Mouse (Mus musculus): ENCODE data around the gene Upk1b. TPM values are rescaled to one million over a fixed set of nuclear protein-coding genes. Genes with fewer than 3 reads are reported as not detected.

The Upk1b gene
- polyA plus RNA-seq, 1 experiment from 2014 or later, result 1.4 TPM

DNA sequence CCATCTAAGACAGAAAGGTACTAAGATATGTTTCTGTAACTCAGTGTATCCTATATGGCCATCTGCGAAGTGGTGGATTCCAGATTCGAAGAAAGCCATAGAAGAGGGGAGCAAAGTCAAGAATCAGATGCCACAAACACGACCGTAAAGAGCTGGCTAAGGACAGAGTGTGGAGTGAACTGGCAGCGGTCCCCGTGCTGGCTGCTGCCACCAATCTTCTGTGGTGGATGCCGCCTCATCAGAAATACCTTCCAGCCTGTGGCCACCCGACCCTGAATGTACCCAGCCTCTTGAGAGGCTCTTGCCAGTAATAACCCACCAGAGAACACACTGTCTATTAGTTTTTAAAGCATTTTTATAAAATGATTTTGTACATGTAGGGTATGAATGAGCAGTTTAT lies 31.7 kb downstream of the Upk1b start:
- Histone ChIP-seq H3K9me3 (replicated peaks; ENCODE audit: control insufficient read depth, low read length) (no peaks in the 10 kb centered on the region), H3K4me1 (ENCODE audit: control insufficient read depth, low read depth, low read length) (no peaks in the 10 kb centered on the region), H3K9ac (ENCODE audit: low read depth, low read length) (no peak overlapping the region), H3K27me3 (ENCODE audit: control insufficient read depth, insufficient read depth, low read depth, low read length) (no peaks in the 10 kb centered on the region; the same call in 1 of the 2 replicates), H3K4me3 (ENCODE audit: low read depth, low read length) (no peak overlapping the region), H3K4me2 (ENCODE audit: low read depth, low read length) (no peak overlapping the region), H3K27ac (ENCODE audit: low read length) (no peak overlapping the region), H3K36me3 (ENCODE audit: control insufficient read depth, insufficient read depth) (no peaks in the 10 kb centered on the region)
- 65% methylated on average over 8 of the region's 8 CpGs for WGBS (ENCODE audit: insufficient replicate concordance)
- ATAC-seq (ENCODE audit: low read depth), result no peak

GRCm38 (mm10) chr16:38767761-38768160 lies 32.4 kb downstream of the Upk1b start:
- no peak overlapping the region for H3K4me2 ChIP-seq (ENCODE audit: low read depth, low read length)
- H3K4me3 ChIP-seq (ENCODE audit: low read depth, low read length), result no peak overlapping the region
- no peak for ATAC-seq (ENCODE audit: low read depth)
- no peak overlapping the region for H3K27ac ChIP-seq (ENCODE audit: low read length)
- no peak overlapping the region for H3K9ac ChIP-seq (ENCODE audit: low read depth, low read length)
- 60% methylated on average over 8 of the region's 8 CpGs for WGBS (ENCODE audit: insufficient replicate concordance)
- H3K4me1 ChIP-seq (ENCODE audit: control insufficient read depth, low read depth, low read length), result no peaks in the 10 kb centered on the region
- no peaks in the 10 kb centered on the region for H3K9me3 ChIP-seq (replicated peaks; ENCODE audit: control insufficient read depth, low read length)
- no peaks in the 10 kb centered on the region for H3K36me3 ChIP-seq (ENCODE audit: control insufficient read depth, insufficient read depth)
- no peaks in the 10 kb centered on the region; the same call in 1 of the 2 replicates for H3K27me3 ChIP-seq (ENCODE audit: control insufficient read depth, insufficient read depth, low read depth, low read length)

- WGBS (ENCODE audit: insufficient replicate concordance), result 42% methylated on average over 3 of the region's 3 CpGs
- H3K4me1 ChIP-seq (ENCODE audit: control insufficient read depth, low read depth, low read length), result no peaks in the 10 kb centered on the region
- no peak overlapping the region for H3K9ac ChIP-seq (ENCODE audit: low read depth, low read length)
- H3K4me3 ChIP-seq (ENCODE audit: low read depth, low read length), result no peak overlapping the region
- H3K27me3 ChIP-seq (ENCODE audit: control insufficient read depth, insufficient read depth, low read depth, low read length), result no peaks in the 10 kb centered on the region
- no peaks in the 10 kb centered on the region for H3K9me3 ChIP-seq (replicated peaks; ENCODE audit: control insufficient read depth, low read length)
- no peak for ATAC-seq (ENCODE audit: low read depth)
- no peak overlapping the region for H3K4me2 ChIP-seq (ENCODE audit: low read depth, low read length)
- H3K27ac ChIP-seq (ENCODE audit: low read length), result no peak overlapping the region
- no peaks in the 10 kb centered on the region for H3K36me3 ChIP-seq (ENCODE audit: control insufficient read depth, insufficient read depth)
Observed at GRCm38 (mm10) chr16:38766671-38767070, 33.5 kb downstream of the Upk1b start.

DNA sequence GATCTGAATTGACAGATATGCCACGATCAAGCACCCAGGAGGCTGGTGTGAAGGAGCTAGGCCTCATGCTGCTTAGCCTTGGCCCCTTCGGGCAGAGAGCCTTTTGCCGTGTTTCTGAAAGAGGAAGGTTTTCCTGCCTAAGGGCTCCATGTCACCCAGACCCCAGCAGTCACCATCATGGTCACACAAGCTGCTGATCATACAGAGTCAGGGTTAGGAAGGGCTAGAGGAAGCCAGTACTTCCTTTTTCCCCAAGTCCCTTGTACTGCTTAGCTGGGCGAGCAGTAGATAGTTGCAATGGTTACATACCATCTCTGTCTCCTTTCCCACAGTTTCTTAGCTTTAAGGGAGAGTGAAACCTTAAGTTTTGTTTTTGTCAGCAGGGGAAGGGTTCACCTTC lies 36.6 kb downstream of the Upk1b start:
- H3K36me3 ChIP-seq (ENCODE audit: control insufficient read depth, insufficient read depth), result no peaks in the 10 kb centered on the region
- H3K9me3 ChIP-seq (replicated peaks; ENCODE audit: control insufficient read depth, low read length), result no peaks in the 10 kb centered on the region
- H3K4me3 ChIP-seq (ENCODE audit: low read depth, low read length), result no peak overlapping the region
- H3K27ac ChIP-seq (ENCODE audit: low read length), result peak overlapping the region; percentile 37; the same call in 1 of the 2 replicates
- no peaks in the 10 kb centered on the region for H3K27me3 ChIP-seq (ENCODE audit: control insufficient read depth, insufficient read depth, low read depth, low read length)
- no peak overlapping the region for H3K4me2 ChIP-seq (ENCODE audit: low read depth, low read length)
- ATAC-seq (ENCODE audit: low read depth), result peak; percentile 45; the same call in 1 of the 2 replicates
- H3K4me1 ChIP-seq (ENCODE audit: control insufficient read depth, low read depth, low read length), result no peaks in the 10 kb centered on the region
- no peak overlapping the region for H3K9ac ChIP-seq (ENCODE audit: low read depth, low read length)
- 34% methylated on average over 4 of the region's 4 CpGs for WGBS (ENCODE audit: insufficient replicate concordance)

- Histone ChIP-seq H3K9me3 (replicated peaks; ENCODE audit: control insufficient read depth, low read length) (no peaks in the 10 kb centered on the region), H3K4me2 (ENCODE audit: low read depth, low read length) (no peak overlapping the region), H3K4me1 (ENCODE audit: control insufficient read depth, low read depth, low read length) (no peaks in the 10 kb centered on the region), H3K4me3 (ENCODE audit: low read depth, low read length) (no peak overlapping the region), H3K27ac (ENCODE audit: low read length) (no peak overlapping the region), H3K9ac (ENCODE audit: low read depth, low read length) (no peak overlapping the region), H3K36me3 (ENCODE audit: control insufficient read depth, insufficient read depth) (no peaks in the 10 kb centered on the region), H3K27me3 (ENCODE audit: control insufficient read depth, insufficient read depth, low read depth, low read length) (no peaks in the 10 kb centered on the region)
- no peak for ATAC-seq (ENCODE audit: low read depth)
- WGBS (ENCODE audit: insufficient replicate concordance), result 74% methylated on average over 8 of the region's 8 CpGs
Observed at GRCm38 (mm10) chr16:38762401-38762800, 37.7 kb downstream of the Upk1b start.

GRCm38 (mm10) chr16:38761972-38762371 lies 38.2 kb downstream of the Upk1b start:
- ATAC-seq (ENCODE audit: low read depth), result no peak
- no peaks in the 10 kb centered on the region for H3K9me3 ChIP-seq (replicated peaks; ENCODE audit: control insufficient read depth, low read length)
- no peaks in the 10 kb centered on the region for H3K4me1 ChIP-seq (ENCODE audit: control insufficient read depth, low read depth, low read length)
- WGBS (ENCODE audit: insufficient replicate concordance), result 68% methylated on average over 5 of the region's 5 CpGs
- no peak overlapping the region for H3K9ac ChIP-seq (ENCODE audit: low read depth, low read length)
- H3K4me2 ChIP-seq (ENCODE audit: low read depth, low read length), result no peak overlapping the region
- no peaks in the 10 kb centered on the region for H3K36me3 ChIP-seq (ENCODE audit: control insufficient read depth, insufficient read depth)
- H3K27ac ChIP-seq (ENCODE audit: low read length), result no peak overlapping the region
- no peak overlapping the region for H3K4me3 ChIP-seq (ENCODE audit: low read depth, low read length)
- H3K27me3 ChIP-seq (ENCODE audit: control insufficient read depth, insufficient read depth, low read depth, low read length), result no peaks in the 10 kb centered on the region

GRCm38 (mm10) chr16:38760834-38761375 lies 39.2 kb downstream of the Upk1b start:
- Histone ChIP-seq H3K4me2 (ENCODE audit: low read depth, low read length) (no peak overlapping the region), H3K27me3 (ENCODE audit: control insufficient read depth, insufficient read depth, low read depth, low read length) (no peaks in the 10 kb centered on the region), H3K36me3 (ENCODE audit: control insufficient read depth, insufficient read depth) (no peaks in the 10 kb centered on the region), H3K9me3 (replicated peaks; ENCODE audit: control insufficient read depth, low read length) (no peaks in the 10 kb centered on the region), H3K4me1 (ENCODE audit: control insufficient read depth, low read depth, low read length) (no peaks in the 10 kb centered on the region; the same call in 1 of the 2 replicates), H3K9ac (ENCODE audit: low read depth, low read length) (no peak overlapping the region), H3K27ac (ENCODE audit: low read length) (no peak overlapping the region), H3K4me3 (ENCODE audit: low read depth, low read length) (no peak overlapping the region)
- 24% methylated on average over 6 of the region's 6 CpGs for WGBS (ENCODE audit: insufficient replicate concordance)
- ATAC-seq (ENCODE audit: low read depth), result no peak

- ATAC-seq (ENCODE audit: low read depth), result no peak
- Histone ChIP-seq H3K27me3 (ENCODE audit: control insufficient read depth, insufficient read depth, low read depth, low read length) (no peaks in the 10 kb centered on the region), H3K4me1 (ENCODE audit: control insufficient read depth, low read depth, low read length) (peaks cover 2% of the 10 kb centered on the region; the same call in 1 of the 2 replicates), H3K9me3 (replicated peaks; ENCODE audit: control insufficient read depth, low read length) (no peaks in the 10 kb centered on the region), H3K36me3 (ENCODE audit: control insufficient read depth, insufficient read depth) (no peaks in the 10 kb centered on the region), H3K9ac (ENCODE audit: low read depth, low read length) (no peak overlapping the region), H3K4me2 (ENCODE audit: low read depth, low read length) (no peak overlapping the region), H3K4me3 (ENCODE audit: low read depth, low read length) (no peak overlapping the region), H3K27ac (ENCODE audit: low read length) (no peak overlapping the region)
- 59% methylated on average over 5 of the region's 5 CpGs for WGBS (ENCODE audit: insufficient replicate concordance)
Observed at GRCm38 (mm10) chr16:38760239-38760638, 39.9 kb downstream of the Upk1b start.

- peaks cover under 1% of the 10 kb centered on the region; the same call in 1 of the 2 replicates for H3K27me3 ChIP-seq (ENCODE audit: control insufficient read depth, insufficient read depth, low read depth, low read length)
- 55% methylated on average over 12 of the region's 12 CpGs for WGBS (ENCODE audit: insufficient replicate concordance)
- ATAC-seq (ENCODE audit: low read depth), result peak; percentile 30
Observed at GRCm38 (mm10) chr16:38758104-38758861, 41.8 kb downstream of the Upk1b start.

More at GRCm38 (mm10) chr16:38758104-38758861, 41.8 kb downstream of the Upk1b start:
- H3K9me3 ChIP-seq (replicated peaks; ENCODE audit: control insufficient read depth, low read length), result no peaks in the 10 kb centered on the region
- no peak overlapping the region for H3K4me2 ChIP-seq (ENCODE audit: low read depth, low read length)
- no peaks in the 10 kb centered on the region for H3K36me3 ChIP-seq (ENCODE audit: control insufficient read depth, insufficient read depth)
- H3K4me1 ChIP-seq (ENCODE audit: control insufficient read depth, low read depth, low read length), result peaks cover 2% of the 10 kb centered on the region; the same call in 1 of the 2 replicates
- no peak overlapping the region for H3K9ac ChIP-seq (ENCODE audit: low read depth, low read length)
- no peak overlapping the region for H3K27ac ChIP-seq (ENCODE audit: low read length)
- H3K4me3 ChIP-seq (ENCODE audit: low read depth, low read length), result no peak overlapping the region

Data from liver, embryonic 16.5 days (tissue).